Mouse (Mus musculus): ENCODE data around the gene Rab31. TPM values are rescaled to one million over a fixed set of nuclear protein-coding genes. Genes with fewer than 3 reads are reported as not detected.

Rab31 gene
- polyA plus RNA-seq, 1 experiment = 6.5 TPM

DNA sequence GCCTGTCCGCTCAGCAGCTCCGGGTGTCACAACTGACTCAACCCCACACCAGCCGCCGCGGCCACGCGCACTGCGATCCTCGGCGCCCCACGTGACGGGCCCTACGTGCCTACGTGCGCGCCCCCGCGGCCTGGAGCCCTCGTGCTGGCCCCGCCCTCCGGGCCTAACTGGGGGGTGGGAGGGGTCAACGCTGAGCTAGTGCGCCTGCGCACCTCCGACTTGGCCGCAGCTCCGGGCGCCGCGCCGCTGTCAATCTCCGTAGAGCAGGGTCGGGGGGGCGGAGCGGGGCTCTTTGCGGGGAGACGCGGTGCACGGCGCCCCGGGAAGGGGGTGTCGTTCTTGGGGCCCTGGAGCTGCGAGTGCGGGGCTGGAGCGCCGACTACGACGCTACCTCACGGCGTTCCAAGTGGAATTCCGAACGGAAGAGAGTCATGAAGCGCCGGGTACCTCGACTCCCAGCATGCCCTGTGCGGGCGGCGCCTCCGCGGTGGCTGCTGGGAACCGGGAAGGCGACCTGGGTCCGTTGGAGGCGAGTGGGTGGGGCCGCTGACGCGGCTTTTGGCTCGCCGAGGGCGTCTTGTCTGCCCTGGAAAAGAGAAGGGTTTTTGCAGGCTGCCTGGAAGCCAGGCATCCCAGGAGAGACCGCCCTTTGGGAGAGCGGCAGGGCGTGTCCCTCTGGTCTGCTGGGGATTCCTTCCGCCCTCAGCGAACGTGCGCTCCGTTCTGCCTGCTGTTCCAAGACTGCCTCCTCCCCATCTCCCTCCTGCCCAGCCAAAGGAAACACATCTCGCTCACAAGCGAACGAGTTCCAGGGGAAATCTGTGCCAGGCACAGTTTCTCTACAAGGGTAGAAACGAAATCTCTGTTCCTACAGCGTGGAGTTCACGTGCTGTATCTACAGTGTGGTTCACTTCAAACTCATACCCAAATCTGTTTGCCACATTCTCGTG lies 158.8 kb downstream of the Rab31 start, which contains the start of gene Vapa:
Gene Vapa (minus strand): TSS at position 93 of the 950 bp plus-strand sequence.
- no peaks in the 10 kb centered on the region for H3K36me3 ChIP-seq (ENCODE audit: control insufficient read depth, insufficient read depth, low read length)
- WGBS = under 1% methylated on average over 85 of the region's 85 CpGs
- peak; percentile 98 for DNase-seq
- peak within 1 kb of the TSS; percentile 71 for H3K27ac ChIP-seq (ENCODE audit: control insufficient read depth, insufficient read depth, low read length)
- no peaks in the 10 kb centered on the region for H3K4me1 ChIP-seq (replicated peaks; ENCODE audit: control insufficient read depth, insufficient read depth, low read length)
- H3K27me3 ChIP-seq (ENCODE audit: control insufficient read depth, insufficient read depth, low read length) = no peaks in the 10 kb centered on the region
- TF ChIP-seq CTCF (IDR thresholded peaks at IDR 0.05; ENCODE audit: borderline replicate concordance, control insufficient read depth, extremely low read depth, insufficient read depth, low read length, poor library complexity) = peak; percentile 58; the same call in 1 of the 2 replicates
- TF ChIP-seq POLR2A (IDR thresholded peaks at IDR 0.05; ENCODE audit: control insufficient read depth, extremely low read depth, insufficient read depth, low read length, poor library complexity) = peak; percentile 66; the same call in 1 of the 2 replicates
- peak within 1 kb of the TSS; percentile 75 for H3K4me3 ChIP-seq (ENCODE audit: control insufficient read depth, insufficient read depth, low read length)

DNA sequence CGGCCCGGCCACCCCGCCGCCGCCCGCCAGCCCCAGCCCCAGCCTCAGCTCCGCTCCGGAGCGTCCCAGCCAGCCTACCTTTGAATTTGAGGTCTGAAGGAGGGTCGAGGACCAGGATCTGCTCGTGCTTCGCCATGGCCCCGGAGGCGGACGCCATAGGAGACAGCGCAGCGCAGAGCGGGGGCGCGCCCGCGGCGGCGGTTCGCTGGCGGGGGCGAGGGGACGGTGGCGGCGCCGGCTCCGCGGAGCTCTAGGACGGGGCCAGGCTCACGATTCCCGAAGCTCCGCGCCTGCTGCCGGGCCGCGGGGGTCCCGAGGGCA lies 159.4 kb downstream of the Rab31 start:
- no peak for DNase-seq
- TF ChIP-seq POLR2A (IDR thresholded peaks at IDR 0.05; ENCODE audit: control insufficient read depth, extremely low read depth, insufficient read depth, low read length, poor library complexity) (no peak), CTCF (IDR thresholded peaks at IDR 0.05; ENCODE audit: borderline replicate concordance, control insufficient read depth, extremely low read depth, insufficient read depth, low read length, poor library complexity) (no peak)
- peak overlapping the region; percentile 75 for H3K4me3 ChIP-seq (ENCODE audit: control insufficient read depth, insufficient read depth, low read length)
- H3K27ac ChIP-seq (ENCODE audit: control insufficient read depth, insufficient read depth, low read length) = peak overlapping the region; percentile 71
- H3K27me3 ChIP-seq (ENCODE audit: control insufficient read depth, insufficient read depth, low read length) = no peaks in the 10 kb centered on the region
- H3K36me3 ChIP-seq (ENCODE audit: control insufficient read depth, insufficient read depth, low read length) = no peaks in the 10 kb centered on the region
- WGBS = under 1% methylated on average over 42 of the region's 42 CpGs
- no peaks in the 10 kb centered on the region for H3K4me1 ChIP-seq (replicated peaks; ENCODE audit: control insufficient read depth, insufficient read depth, low read length)

DNA sequence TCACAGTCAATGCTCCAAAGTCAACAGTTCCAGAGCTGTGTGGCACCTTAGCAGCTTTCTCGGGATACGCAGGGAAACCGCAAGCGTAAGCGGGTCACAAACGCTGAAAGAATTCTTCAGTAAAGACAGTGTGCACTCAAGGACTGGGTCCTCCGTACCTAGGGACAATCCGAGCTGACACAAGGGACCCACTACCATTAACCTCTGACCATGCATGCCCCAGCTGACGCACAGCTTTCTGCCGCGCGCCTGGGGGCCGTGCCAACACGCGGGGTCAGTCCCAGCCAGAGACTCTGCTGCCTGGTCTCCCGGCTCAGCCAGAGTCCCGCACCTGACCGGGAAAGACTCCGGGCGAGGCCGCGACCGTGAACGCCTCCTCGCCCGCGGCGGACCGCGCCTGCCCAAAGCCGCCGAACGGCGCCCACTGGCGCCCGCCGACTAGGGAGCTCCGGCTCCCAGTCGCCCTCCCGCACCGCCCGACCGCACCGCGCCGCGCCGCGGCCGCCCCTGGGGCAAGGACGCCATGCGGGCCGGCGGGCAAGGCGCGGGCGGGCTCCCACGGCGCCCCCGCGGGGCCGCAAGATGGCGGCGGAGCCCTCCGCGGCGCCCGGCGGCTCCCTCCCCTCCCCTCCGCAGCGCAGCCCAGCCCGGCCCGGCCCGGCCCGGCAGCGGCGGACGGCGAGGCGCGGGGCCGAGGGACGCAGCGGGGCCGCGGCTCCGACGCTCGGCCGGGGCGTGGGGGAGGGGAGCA lies 160.0 kb downstream of the Rab31 start:
- H3K36me3 ChIP-seq (ENCODE audit: control insufficient read depth, insufficient read depth, low read length) = no peaks in the 10 kb centered on the region
- WGBS = 4% methylated on average over 77 of the region's 91 CpGs
- peak; percentile 43 for DNase-seq

DNA sequence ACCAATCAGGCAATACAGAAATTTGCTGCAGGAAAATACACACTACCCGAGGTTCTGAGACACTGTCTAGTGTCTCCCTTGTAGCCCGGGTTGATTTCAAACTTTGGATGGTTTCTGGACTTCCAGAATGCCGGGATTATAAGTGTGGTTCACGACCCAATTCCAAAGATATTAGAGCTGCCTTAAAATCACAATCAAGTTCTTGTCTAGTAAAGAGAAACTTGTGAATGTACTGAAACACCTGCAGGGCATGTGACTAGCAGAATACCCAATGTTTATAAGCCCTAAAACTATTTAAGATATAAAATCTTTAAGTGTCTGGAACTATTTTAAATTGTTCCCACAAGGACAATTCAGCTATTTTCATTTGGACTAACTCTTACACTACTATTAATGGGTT lies 160.8 kb downstream of the Rab31 start:
- Histone ChIP-seq H3K4me3 (ENCODE audit: control insufficient read depth, insufficient read depth, low read length) (no peak overlapping the region), H3K36me3 (ENCODE audit: control insufficient read depth, insufficient read depth, low read length) (no peaks in the 10 kb centered on the region), H3K27ac (ENCODE audit: control insufficient read depth, insufficient read depth, low read length) (no peak overlapping the region), H3K4me1 (replicated peaks; ENCODE audit: control insufficient read depth, insufficient read depth, low read length) (peaks cover 6% of the 10 kb centered on the region), H3K27me3 (ENCODE audit: control insufficient read depth, insufficient read depth, low read length) (no peaks in the 10 kb centered on the region)
- WGBS = 9% methylated on average over 4 of the region's 4 CpGs
- DNase-seq = no peak
- TF ChIP-seq CTCF (IDR thresholded peaks at IDR 0.05; ENCODE audit: borderline replicate concordance, control insufficient read depth, extremely low read depth, insufficient read depth, low read length, poor library complexity) (no peak), POLR2A (IDR thresholded peaks at IDR 0.05; ENCODE audit: control insufficient read depth, extremely low read depth, insufficient read depth, low read length, poor library complexity) (no peak)

More for the DNA sequence above, 160.0 kb downstream of the Rab31 start:
- H3K27ac ChIP-seq (ENCODE audit: control insufficient read depth, insufficient read depth, low read length) = peak overlapping the region; percentile 71
- TF ChIP-seq POLR2A (IDR thresholded peaks at IDR 0.05; ENCODE audit: control insufficient read depth, extremely low read depth, insufficient read depth, low read length, poor library complexity) (no peak), CTCF (IDR thresholded peaks at IDR 0.05; ENCODE audit: borderline replicate concordance, control insufficient read depth, extremely low read depth, insufficient read depth, low read length, poor library complexity) (no peak)
- H3K27me3 ChIP-seq (ENCODE audit: control insufficient read depth, insufficient read depth, low read length) = no peaks in the 10 kb centered on the region
- H3K4me1 ChIP-seq (replicated peaks; ENCODE audit: control insufficient read depth, insufficient read depth, low read length) = peaks cover 3% of the 10 kb centered on the region; the same call in 1 of the 2 replicates
- peak overlapping the region; percentile 75 for H3K4me3 ChIP-seq (ENCODE audit: control insufficient read depth, insufficient read depth, low read length)

DNA sequence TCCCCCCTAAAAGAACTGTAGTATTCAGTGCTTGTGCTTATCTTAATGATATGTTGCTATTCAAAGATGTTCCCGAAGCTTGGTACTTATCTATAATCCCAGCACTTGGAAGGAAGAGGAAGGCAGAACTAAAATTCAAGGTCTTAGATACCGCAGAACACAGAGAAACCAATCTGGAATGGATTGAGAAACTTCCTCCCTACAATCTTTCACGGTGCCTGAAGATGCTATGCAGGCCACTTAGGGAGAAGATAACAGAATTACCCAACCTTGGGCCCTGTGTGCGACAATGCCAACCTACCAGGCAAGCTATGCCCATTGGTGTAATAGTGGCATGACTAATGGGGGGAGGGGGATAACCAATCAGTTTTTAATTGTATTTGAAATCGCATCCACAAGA lies 163.8 kb downstream of the Rab31 start:
- Histone ChIP-seq H3K27ac (ENCODE audit: control insufficient read depth, insufficient read depth, low read length) (no peak overlapping the region), H3K36me3 (ENCODE audit: control insufficient read depth, insufficient read depth, low read length) (no peaks in the 10 kb centered on the region), H3K4me3 (ENCODE audit: control insufficient read depth, insufficient read depth, low read length) (no peak overlapping the region), H3K27me3 (ENCODE audit: control insufficient read depth, insufficient read depth, low read length) (no peaks in the 10 kb centered on the region), H3K4me1 (replicated peaks; ENCODE audit: control insufficient read depth, insufficient read depth, low read length) (peaks cover 6% of the 10 kb centered on the region)
- DNase-seq = no peak
- WGBS = 72% methylated on average over 5 of the region's 5 CpGs
- no peak for TF ChIP-seq CTCF (IDR thresholded peaks at IDR 0.05; ENCODE audit: borderline replicate concordance, control insufficient read depth, extremely low read depth, insufficient read depth, low read length, poor library complexity)
- TF ChIP-seq POLR2A (IDR thresholded peaks at IDR 0.05; ENCODE audit: control insufficient read depth, extremely low read depth, insufficient read depth, low read length, poor library complexity) = no peak

DNA sequence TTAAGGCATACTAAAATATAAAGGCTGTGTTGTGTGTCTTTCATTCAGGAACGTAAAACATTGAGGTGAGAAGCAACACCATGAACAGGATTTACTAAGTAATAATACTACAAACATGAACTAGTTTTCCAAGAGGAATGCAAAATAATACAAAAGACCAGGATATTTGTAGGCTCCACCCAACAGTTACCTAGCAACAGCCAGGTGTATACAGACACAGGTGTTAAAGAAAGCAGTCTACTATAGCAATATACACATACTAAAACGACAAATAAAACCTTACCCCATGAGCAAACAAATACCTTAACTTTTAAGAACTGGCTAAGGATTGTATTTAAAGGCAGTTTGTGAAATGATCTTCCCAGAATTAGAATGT lies 164.3 kb downstream of the Rab31 start:
- Histone ChIP-seq H3K27ac (ENCODE audit: control insufficient read depth, insufficient read depth, low read length) (no peak overlapping the region), H3K4me3 (ENCODE audit: control insufficient read depth, insufficient read depth, low read length) (no peak overlapping the region), H3K4me1 (replicated peaks; ENCODE audit: control insufficient read depth, insufficient read depth, low read length) (peaks cover 6% of the 10 kb centered on the region), H3K36me3 (ENCODE audit: control insufficient read depth, insufficient read depth, low read length) (no peaks in the 10 kb centered on the region), H3K27me3 (ENCODE audit: control insufficient read depth, insufficient read depth, low read length) (no peaks in the 10 kb centered on the region)
- 84% methylated on average over 2 of the region's 2 CpGs for WGBS
- no peak for TF ChIP-seq POLR2A (IDR thresholded peaks at IDR 0.05; ENCODE audit: control insufficient read depth, extremely low read depth, insufficient read depth, low read length, poor library complexity)
- no peak for TF ChIP-seq CTCF (IDR thresholded peaks at IDR 0.05; ENCODE audit: borderline replicate concordance, control insufficient read depth, extremely low read depth, insufficient read depth, low read length, poor library complexity)
- DNase-seq = no peak

Measured in thymus, adult 2 months (tissue).